Mouse (Mus musculus): ENCODE results near the gene Pgap3.

Pgap3 gene

DNA sequence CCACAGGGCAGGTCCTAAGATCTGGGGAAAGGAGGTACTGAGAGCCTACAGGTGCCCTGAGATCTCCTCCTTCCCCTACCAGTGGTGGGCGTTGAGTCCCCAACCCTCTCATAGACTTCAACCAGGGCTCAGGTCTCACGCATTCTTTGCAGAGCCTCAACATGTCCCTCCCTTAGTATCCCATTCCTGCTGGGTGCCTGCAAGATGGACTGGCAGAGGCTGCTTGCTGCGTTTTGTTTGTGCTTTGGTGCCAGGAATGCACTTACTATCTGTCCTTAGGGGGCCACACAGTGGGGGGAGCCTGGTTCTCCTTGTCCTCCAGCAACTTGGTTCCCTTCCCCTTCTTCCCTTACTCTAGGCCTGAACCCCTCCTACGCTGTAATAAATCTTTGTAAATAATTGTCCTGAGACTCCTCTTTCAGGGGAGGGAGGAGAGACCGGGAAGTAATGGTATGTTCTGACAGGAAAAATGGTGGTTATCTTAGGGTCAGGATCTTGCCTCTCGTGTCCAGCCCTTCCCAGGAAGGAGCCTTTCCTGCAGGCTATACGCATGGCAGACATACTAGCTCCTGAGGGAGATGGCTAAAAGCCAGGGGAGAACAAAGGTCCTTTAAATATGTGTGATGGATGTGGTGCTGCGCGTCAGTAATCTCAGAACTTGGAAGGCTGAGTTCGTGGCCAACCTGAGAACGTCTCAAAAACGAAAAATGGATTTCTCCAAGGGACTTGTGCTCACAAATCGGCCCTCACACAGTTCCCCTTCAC, 42.7 kb downstream of the Pgap3 start:
- DNase-seq (ENCODE audit: low spot score in 2 of 2), result peak; percentile 42

DNA sequence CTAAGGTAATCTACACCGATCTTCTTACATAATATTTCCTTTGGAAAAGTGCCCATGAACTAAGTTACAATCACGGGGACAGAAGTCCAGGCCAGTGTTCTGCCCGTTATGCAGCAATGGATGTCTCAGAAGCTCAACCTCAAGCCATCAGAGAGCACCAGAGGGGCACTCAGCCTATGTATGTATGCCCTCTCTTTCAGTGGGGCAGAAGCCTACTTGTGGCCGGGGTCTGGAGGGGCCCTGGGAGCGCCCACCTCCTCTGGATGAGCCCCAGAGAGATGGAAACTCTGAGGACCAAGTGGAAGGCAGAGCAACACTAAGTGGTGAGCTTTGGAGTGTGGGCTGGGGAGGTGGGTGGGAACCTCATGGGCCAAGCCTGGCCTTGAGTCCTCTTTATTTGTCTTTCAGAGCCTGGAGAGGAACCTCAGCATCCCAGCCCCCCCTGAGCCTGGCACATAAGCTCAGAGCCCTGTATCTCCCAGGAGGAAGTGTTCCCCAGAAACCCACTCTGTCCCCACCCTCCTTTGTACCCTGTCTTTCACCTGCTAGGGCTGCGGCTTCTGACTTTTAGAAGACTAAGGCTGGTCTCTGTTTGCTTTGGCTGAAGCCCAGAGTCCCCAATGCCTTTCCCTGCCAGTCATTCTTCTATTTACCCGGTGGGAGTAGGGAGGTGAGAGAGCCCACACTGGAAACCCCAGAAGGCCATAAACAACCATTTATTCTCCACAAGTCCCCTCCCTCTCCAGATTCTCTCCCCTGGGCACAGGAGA, 43.5 kb downstream of the Pgap3 start:
- no peak for DNase-seq (ENCODE audit: low spot score in 2 of 2)

DNA sequence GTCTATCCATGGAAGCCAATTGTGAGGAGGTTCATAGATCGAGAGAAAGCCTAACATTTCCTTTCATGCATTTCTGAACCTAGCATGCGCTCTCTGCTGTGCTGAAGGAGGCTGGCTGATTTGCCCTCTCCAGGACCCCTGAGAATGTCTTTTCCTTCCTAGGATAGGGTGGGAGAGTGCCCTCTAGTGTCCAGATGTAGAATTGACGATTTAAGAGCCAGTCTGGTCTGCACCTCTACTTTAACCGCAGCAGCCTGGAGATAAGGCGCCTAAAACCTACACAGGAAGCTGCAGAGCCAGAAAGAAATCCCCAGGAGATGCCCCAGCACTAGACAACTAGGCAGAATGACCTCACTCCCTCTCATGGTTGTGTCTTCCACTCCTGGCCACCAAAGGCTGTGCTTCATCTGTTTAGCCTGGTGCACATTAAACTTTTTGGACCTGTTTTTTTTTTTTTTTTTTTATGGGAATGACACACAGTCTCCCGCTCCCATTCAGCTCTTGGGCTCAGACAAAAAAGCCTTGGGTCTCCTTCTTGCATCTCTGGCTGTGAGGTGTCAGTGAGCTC, 44.5 kb downstream of the Pgap3 start:
- DNase-seq (ENCODE audit: low spot score in 2 of 2), result peak; percentile 47 to 58

DNA sequence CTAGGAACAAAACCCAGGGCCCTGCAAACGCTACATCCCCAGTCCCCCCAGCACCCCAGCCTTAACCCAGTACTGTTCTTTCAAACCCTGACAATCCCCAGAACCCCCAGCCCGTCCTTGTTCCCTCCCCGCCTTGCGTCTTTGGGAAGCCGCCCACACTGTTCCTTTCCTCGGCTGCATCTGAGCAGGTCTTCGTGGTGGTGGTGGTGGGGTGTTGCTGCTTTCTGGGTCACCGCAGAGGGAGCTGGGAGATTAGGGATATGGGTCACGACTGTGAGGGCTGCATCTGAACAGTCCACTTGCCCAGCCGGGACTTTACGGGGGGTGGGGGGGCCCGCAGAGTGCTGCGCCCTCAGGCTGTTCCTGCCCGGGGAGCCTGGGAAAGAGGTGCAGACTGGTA, 45.8 kb downstream of the Pgap3 start:
- DNase-seq (ENCODE audit: low spot score in 2 of 2), result no peak

DNA sequence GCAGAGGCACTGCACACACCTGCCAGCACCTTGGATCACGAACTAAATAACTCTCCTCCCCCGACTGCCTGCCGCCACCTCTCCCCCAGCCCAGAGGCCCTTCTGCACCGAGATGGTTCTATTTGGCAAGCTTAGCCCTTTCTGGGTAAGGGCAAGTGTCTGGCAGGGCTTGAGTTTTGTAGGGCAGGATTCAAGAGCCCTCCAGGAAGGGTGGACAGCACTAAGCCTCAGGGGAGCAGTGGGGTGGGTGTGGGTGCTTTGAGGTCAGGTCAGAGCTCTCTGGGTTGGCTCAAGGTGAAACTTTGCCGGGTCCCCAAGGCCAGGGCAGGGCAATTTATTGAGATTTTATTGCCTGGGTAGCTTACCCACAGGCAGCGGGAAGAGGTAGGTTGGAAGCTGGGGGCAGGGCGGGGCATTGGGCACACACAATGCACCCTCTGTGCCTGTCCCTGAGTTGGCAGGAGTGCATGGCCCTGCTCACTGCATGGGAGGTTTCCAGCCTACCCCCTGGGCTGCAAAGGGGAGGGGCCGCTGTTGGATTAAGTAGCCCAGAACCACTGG, 46.6 kb downstream of the Pgap3 start:
- DNase-seq (ENCODE audit: low spot score in 2 of 2), result no peak

DNA sequence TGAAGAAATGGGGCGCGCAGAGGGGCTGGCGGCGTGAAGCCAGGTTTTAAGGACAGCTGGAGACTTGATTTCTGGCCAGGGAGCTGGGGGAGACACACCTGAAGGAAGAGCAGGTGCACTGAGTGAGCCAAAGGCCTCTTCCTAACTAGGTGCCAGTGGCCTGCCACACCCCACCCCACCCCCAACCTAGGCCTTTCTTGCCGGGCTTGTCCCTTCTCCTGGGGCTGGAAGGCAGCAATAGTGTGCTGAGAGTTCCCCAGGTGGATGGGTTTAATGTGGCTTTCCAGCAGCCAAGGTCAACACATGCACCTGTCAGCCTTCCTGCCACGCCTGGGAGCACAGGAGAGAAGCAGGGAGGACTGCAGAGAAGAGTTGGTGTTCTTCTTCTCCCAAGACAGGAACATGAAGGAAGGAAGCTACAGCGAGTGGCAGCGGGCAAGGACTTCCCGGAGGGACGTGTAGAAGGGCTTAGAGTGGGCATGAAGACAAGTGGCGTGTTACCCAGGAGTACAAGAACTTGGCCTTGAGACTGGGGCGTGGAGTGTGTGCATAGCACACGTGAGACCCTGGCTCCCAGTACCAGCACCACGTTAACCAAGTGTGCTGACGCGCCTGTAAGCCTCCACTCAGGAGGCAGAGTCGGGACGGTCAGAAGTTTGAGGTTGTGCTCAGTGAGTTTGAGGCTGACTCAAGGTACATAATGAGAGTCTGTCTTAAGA, 47.9 kb downstream of the Pgap3 start:
- DNase-seq (ENCODE audit: low spot score in 2 of 2), result no peak

DNA sequence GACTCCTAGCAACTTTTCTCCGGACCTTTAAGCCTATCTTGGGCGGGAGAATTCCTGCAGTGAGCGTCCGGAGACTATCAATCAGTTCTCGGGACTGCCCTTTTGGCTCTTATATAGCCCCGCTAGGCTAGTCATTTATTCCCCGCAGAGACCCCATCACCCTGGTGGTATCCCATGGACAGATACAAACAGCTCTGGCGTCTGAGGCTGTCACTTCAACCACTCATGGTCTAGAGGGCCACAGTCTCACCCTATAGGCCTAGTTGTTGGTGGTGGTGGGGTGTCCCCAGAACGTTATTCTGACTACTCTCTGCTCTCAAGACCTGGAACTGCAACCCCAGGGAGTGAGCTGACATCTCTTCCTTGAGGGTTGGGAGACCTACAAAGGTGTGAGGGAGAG, 51.0 kb downstream of the Pgap3 start:
- no peak for DNase-seq (ENCODE audit: low spot score in 2 of 2)

DNA sequence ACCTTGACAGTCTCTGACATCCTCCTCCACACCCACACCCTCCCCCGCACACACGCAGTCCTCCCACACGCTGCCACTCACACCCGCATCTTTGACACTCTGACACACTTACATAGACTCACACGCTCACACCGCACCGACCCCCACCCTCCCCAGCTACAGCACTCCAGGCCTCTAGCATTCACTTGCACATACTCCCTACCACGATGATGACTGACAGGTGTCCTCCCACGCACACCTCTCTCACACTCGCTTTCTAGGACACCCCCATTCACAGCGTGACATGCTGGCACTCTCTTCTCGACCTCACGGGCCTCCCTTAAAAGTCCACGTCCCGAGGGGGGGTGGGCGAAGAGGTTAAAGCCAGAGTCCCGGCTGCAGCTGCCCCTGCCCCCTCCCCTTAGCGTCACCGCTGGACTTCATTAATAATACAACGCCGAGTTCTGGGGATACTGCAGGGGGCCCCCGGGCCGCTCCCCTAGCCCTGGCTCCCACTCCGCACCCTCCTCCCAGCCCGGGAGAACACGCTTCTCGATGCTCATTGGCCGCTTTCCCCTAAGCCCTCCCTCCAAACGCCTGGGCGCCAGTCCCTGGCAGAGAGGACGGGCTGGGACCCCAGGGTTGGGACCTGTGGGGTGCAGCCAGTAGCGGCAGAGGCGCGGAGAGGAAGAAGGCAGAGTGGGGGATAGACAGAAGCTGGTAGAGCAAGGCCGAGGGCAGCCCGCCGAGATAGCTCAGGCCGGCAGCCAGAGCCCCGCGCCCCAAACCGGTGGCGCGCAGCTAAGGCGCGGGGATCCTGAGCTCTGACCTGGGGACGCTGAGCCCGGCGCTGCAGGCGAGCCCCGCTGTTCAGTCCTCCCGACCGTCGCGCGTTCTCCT, 52.0 kb downstream of the Pgap3 start, which contains the start of gene Ppp1r1b:
Gene Ppp1r1b, plus strand, starts transcription at position 322 of the 879 bp plus-strand sequence.
- peak; percentile 29 to 48 for DNase-seq (ENCODE audit: low spot score in 2 of 2)

DNA sequence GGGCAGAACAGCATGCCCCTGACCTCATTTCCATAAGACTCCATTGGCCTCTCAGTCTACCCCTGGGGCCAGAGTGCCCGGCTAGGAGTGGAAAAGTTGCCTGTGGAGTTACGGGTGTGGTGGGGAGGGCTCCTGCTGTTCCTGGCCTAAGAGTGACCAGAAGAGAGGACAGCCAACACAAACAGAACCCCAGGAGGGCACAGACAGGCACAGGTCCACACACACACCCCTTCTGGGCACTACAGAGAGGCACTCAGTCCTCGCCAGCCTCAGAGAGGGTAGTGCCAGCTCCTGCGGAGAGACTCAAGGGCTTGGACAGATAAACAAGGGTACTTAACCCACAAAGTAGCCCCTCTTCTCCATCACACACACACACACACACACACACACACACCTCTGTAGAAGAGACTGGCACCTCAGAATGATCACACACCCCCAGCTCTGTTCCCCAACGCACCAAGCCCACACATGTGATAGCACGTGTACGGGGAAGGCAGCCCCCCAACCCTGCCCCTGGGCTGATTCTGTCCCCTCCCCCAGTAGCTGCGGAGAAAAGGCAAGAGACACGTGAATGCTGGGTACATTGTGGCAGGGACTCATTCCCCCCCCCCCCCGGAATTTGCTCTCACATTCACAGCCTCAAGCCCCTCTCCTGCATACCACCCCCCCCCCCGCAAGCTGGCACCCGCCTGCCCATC, 52.8 kb downstream of the Pgap3 start:
- no peak for DNase-seq (ENCODE audit: low spot score in 2 of 2)

DNA sequence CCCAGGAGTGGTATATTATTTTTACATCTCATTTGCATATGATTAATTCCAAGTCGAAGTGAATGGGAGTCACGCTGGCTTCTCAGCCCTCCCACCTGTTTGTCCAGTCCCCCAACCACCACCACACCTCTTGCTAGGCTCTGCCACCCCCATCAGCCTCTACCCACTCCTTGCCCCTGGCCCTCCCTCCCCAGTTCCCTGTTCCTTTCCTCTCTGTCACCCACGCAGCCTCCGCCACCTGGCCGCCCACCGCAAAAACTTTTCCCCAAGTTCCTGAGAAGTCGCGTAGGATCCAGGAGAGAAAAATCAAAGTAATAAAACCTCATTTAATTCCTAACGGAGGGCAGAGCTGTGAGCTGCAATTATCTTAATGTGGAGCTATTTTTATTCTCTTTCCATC, 54.1 kb downstream of the Pgap3 start:
- no peak for DNase-seq (ENCODE audit: low spot score in 2 of 2)

DNA sequence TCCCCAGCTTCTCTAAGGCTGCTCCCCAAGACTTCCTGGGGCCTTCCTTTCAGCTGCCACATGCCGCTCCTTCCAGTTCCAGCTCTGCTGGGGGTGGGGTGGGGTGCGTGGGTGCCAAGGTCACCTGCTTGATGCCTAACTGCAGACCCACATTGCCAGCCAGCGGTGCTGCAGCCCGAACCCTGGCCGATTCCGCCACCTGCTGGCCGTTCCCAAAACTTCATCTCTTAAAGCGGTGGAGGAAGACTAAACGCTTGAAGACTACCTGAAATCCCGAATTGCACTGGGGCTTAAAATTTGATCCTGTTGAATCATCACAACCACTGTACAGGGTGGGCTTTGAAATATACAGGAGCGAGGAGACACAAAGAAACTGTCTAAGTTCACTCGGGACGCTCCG, 55.0 kb downstream of the Pgap3 start:
- peak; percentile 44 to 64 for DNase-seq (ENCODE audit: low spot score in 2 of 2)

DNA sequence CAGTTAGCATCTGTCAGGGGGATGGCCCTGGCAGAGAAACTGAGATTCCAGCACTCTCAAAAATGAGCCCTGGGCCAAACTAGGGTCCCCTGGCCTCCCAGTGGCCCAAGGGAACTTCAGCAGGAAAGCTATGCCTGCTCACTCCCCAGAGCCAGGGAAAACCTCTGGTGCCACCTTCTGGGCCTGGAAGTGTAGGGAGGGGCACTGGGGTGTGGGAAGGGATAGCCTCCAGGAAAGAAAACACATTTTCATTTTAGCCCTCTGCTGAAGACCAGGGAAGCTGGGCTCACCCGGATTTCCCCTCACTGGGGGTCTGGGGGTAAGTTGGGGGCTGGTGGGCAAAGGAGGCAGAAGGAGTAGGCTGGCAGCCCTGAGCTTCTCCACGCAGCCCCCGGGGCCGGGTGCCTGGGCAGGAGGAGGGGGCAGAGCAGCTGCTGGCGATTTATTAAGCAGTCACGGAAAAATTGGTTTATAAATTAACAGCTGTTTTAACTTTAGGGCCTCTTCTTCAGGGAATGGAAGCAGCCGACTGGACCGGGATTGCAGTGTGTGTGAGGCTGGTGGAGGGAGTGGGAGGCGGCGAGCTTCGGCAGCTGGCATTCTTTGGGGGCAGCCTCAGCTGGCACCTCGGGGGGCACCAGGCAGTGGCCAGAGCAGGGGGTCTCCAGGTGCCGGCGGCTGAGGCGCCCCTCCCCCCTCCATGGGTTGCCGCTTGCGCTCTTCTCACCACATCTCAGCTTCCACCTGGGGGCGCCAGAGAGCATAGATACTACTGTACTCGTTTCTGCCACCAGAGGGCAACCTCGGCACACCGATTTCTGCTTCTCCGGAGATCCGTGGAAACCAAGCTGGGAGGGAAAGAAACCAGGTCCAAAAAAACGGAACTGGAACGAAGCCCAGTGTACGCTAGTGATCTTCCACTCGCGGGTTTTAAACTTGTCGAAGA, 58.0 kb downstream of the Pgap3 start:
- DNase-seq (ENCODE audit: low spot score in 2 of 2), result peak; percentile 80 to 92

DNA sequence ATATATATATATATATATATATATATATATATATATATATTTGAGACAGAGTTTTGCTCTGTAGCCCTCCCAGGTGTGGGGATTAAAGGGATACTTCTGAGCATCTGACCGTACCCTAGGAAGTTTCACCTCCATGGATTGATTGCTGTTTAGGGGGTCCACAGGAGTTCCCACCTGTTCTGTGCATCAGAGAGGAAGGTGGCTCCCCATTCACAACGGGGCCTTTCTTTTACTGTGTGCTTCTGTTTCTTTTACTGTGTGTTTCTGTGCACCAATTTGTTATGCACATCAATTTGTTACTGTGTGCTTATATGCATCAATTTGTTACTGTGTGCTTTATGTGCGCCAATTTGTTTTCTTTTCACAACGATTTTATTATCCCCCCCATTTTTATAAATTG, 59.1 kb downstream of the Pgap3 start:
- no peak for DNase-seq (ENCODE audit: low spot score in 2 of 2)

DNA sequence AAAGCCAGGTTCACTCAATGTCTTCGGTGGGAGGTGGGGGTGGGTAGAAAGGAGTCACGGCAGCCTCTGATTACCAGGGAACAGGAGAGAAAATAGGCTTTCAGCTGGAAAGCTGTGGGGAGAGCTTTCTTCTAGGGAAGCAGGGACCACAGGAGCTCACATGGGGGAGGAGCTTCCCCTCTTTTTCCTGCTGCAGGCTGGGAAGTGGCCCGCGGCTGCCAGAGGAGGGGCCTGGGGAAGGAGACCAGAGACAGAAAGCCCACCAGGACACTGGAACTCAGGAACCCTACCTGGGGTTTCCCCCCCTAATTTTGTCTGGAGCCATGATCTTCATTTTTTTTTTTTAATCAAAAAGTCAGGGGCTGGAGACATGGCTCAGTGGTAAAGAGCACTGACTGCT, 59.7 kb downstream of the Pgap3 start:
- no peak for DNase-seq (ENCODE audit: low spot score in 2 of 2)

DNA sequence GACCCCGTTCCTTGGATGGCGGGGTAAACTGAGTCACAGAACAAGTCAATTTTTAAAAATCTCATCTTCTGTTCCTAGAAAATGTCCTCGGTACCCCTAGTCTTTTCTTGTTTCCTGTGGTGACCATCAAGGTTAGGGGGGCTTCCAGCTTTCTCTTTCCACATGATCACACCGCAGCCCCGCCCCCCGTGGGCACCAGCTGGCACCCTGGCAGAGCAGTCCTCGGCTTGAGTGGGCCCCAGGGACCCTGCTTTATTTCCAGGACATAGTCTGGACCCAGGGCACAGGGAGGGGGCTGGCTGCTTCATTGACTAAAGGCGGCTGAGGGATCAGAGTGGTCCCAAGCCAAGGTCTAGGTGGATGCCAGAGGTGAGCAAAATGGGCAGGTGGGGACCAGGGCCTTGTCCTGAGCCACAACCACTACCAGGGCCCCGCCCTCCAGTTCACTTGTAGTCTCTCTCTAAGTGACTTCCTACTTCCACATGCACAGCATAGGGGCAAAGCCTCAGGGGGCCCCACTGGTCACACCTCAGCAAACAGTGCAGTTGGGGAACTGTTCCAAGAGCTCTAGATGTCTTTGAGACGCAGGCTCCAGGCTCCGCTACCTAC, 60.5 kb downstream of the Pgap3 start:
- no peak for DNase-seq (ENCODE audit: low spot score in 2 of 2)

DNA sequence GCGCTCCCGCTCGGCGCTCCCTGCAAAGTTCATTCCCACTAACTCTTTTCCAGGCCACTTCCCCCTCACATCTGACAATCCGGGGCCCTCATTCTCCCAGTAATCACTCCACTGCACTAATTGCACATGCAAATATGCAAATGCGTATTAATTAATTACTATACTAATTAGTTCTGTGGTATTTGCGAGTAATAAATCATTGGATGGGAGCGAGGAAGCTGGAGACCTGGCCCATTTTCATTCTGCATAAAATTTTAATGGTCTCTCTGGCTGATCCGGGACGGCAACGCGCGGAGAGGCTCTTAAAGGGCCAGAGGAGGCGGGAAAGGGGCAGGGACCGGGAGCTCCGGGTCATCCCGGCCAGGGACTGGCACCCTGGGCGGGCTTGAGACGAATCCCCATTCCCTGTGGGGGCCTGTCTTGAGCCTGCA, 61.2 kb downstream of the Pgap3 start:
- DNase-seq (ENCODE audit: low spot score in 2 of 2), result no peak
